Mouse (Mus musculus) Patski (cell line): ENCODE measurements at regions not wholly inside any gene's neighbourhood (a gene's known extent, or its start where the extent isn't known, plus 50 kb on each side); places are given as distances from the start of the nearest gene placed in this dataset.
A peak's percentile ranks its signal among the peaks of the same experiment; 100 is the strongest.

Source experiments
- ATAC-seq: fragments of 100-300 bp; one replicate; pipeline ENCODE4 v1.8.0; 2021
- CTCF ChIA-PET: fragments of 350-600 bp; sonication (Branson Sonifier 250); formaldehyde crosslinking; loops from one replicate; lab custom pipeline; 2022; ENCODE audit warnings: inconsistent platforms; lab: Charles Lee
- POLR2A ChIA-PET: fragments of 350-600 bp; sonication (Branson Sonifier 250); formaldehyde crosslinking; loops from one replicate; lab custom pipeline; 2022; ENCODE audit warnings: antibody characterized with exemption, inconsistent platforms; lab: Charles Lee
- DNase-seq: peaks from one replicate; pipeline ENCODE4 v3.0.0-alpha.2; 2011; ENCODE audit warnings: low read depth, low spot score
- H3K27me3 ChIP-seq: fragments of 371-371 bp; one replicate; pipeline ENCODE4 v1.5.1; 2021
- CTCF ChIP-seq: fragments of 100-300 bp; IDR thresholded peaks from one replicate; pipeline ENCODE4 v1.5.1; 2021
- in situ Hi-C: fragments of 300-500 bp; cut with MboI; formaldehyde crosslinking; loops from 3 replicates; pipeline ENCODE4 v1.11.1; 2018; ENCODE audit warnings: low pct_unique_long_range_greater_than_20kb, mixed read lengths

GRCm38 (mm10) chrX:12860168-12860567 is 98.3 kb upstream of the Med14 start:
- DNase-seq (no peak), ATAC-seq (peak; percentile 67)
- in situ Hi-C loops, result loop anchor here (25.0 kb wide), 1 partner anchor 352 kb away; no protein-coding TSS in a partner anchor
- peak; percentile 29 for TF ChIP-seq CTCF
- CTCF ChIA-PET, result no interaction called here
- POLR2A ChIA-PET, result interaction anchor here (0.6 kb wide), 1 partner anchor 20 kb away, joined by 4 read pairs; no protein-coding TSS in a partner anchor
- H3K27me3 ChIP-seq, result no peaks in the 10 kb centered on the region

- CTCF ChIA-PET, result no interaction called here
- no peaks in the 10 kb centered on the region for H3K27me3 ChIP-seq
- in situ Hi-C loops, result loop anchor here (25.0 kb wide), 1 partner anchor 354 kb away; no protein-coding TSS in a partner anchor
- ATAC-seq (no peak), DNase-seq (no peak)
- POLR2A ChIA-PET, result no interaction called here
- TF ChIP-seq CTCF, result no peak
Measured at GRCm38 (mm10) chrX:12858757-12859156, 96.9 kb upstream of the Med14 start.

- in situ Hi-C loops, result loop anchor here (25.0 kb wide), 1 partner anchor 354 kb away; no protein-coding TSS in a partner anchor
- CTCF ChIA-PET, result no interaction called here
- no peak for DNase-seq
Measured at GRCm38 (mm10) chrX:12857881-12858755, 96.2 kb upstream of the Med14 start.

GRCm38 (mm10) chrX:12855425-12855824 is 93.6 kb upstream of the Med14 start:
- in situ Hi-C loops, result loop anchor here (25.0 kb wide), 1 partner anchor 357 kb away; no protein-coding TSS in a partner anchor
- no peaks in the 10 kb centered on the region for H3K27me3 ChIP-seq
- CTCF ChIA-PET, result interaction anchor here (2.7 kb wide), 1 partner anchor 16 kb away, joined by 9 read pairs; no protein-coding TSS in a partner anchor
- no peak for TF ChIP-seq CTCF
- DNase-seq (no peak), ATAC-seq (peak; percentile 39)
- POLR2A ChIA-PET, result no interaction called here

More at GRCm38 (mm10) chrX:12857881-12858755, 96.2 kb upstream of the Med14 start:
- POLR2A ChIA-PET, result no interaction called here
- no peaks in the 10 kb centered on the region for H3K27me3 ChIP-seq
- no peak for TF ChIP-seq CTCF
- ATAC-seq, result no peak

- POLR2A ChIA-PET, result no interaction called here
- no peak for DNase-seq
- ATAC-seq, result no peak
- CTCF ChIA-PET, result interaction anchor here (0.8 to 1.2 kb wide), 2 partner anchors 9 to 12 kb away, joined by 3 read pairs; no protein-coding TSS in a partner anchor
- in situ Hi-C loops, result loop anchor here (5.0 to 25.0 kb wide), 2 partner anchors 174 to 361 kb away; no protein-coding TSS in a partner anchor
- H3K27me3 ChIP-seq, result no peaks in the 10 kb centered on the region
- peak; percentile 61 for TF ChIP-seq CTCF
Measured at GRCm38 (mm10) chrX:12851684-12852083, 89.8 kb upstream of the Med14 start.

- in situ Hi-C loops, result no loop called here
- no peak for DNase-seq
- CTCF ChIA-PET, result no interaction called here
- no peak for ATAC-seq
- POLR2A ChIA-PET, result no interaction called here
- no peak for TF ChIP-seq CTCF
- no peaks in the 10 kb centered on the region for H3K27me3 ChIP-seq
Measured at GRCm38 (mm10) chrX:12844431-12844830, 82.6 kb upstream of the Med14 start.

GRCm38 (mm10) chrX:12841021-12841325 is 79.1 kb upstream of the Med14 start:
- in situ Hi-C loops, result no loop called here
- POLR2A ChIA-PET, result interaction anchor here (0.7 kb wide), 1 partner anchor 19 kb away, joined by 4 read pairs; no protein-coding TSS in a partner anchor
- no peaks in the 10 kb centered on the region for H3K27me3 ChIP-seq
- CTCF ChIA-PET, result no interaction called here
- ATAC-seq (no peak), DNase-seq (no peak)
- no peak for TF ChIP-seq CTCF

GRCm38 (mm10) chrX:12840160-12841020 is 78.5 kb upstream of the Med14 start:
- POLR2A ChIA-PET, result interaction anchor here (0.7 kb wide), 1 partner anchor 20 kb away, joined by 4 read pairs; no protein-coding TSS in a partner anchor
- CTCF ChIA-PET, result interaction anchor here (0.7 to 1.8 kb wide), 6 partner anchors 12 to 168 kb away, joined by 3 to 13 read pairs (median 4); partner anchors contain the start of gene 1810030O07Rik
- TF ChIP-seq CTCF, result no peak
- DNase-seq (peak; percentile 57), ATAC-seq (peak; percentile 56)
- in situ Hi-C loops, result no loop called here
- H3K27me3 ChIP-seq, result no peaks in the 10 kb centered on the region

- peak; percentile 70 for ATAC-seq
- H3K27me3 ChIP-seq, result no peaks in the 10 kb centered on the region
- TF ChIP-seq CTCF, result peak; percentile 69
- in situ Hi-C loops, result no loop called here
- POLR2A ChIA-PET, result interaction anchor here (0.8 kb wide), 1 partner anchor 76 kb away, joined by 5 read pairs; no protein-coding TSS in a partner anchor
- CTCF ChIA-PET, result interaction anchor here (1.4 to 1.8 kb wide), 5 partner anchors 13 to 167 kb away, joined by 3 to 13 read pairs (median 5); partner anchors contain the start of gene 1810030O07Rik
- DNase-seq, result peak; percentile 34
Measured at GRCm38 (mm10) chrX:12839406-12840159, 77.7 kb upstream of the Med14 start.
